Mouse (Mus musculus) kidney, adult 2 months (tissue): ENCODE data around the gene Hist1h2be. TPM values are rescaled to one million over a fixed set of nuclear protein-coding genes. Genes with fewer than 3 reads are reported as not detected.
"Not testable (repeated sequence)": the region's sequence is repeated elsewhere in the genome, so short reads cannot be mapped to it uniquely, and the experiment has no call there.

Experiments
- DNase-seq: peaks from one replicate; pipeline ENCODE4 v3.0.0; 2021
- H3K27ac ChIP-seq: fragments of 200-500 bp; 2 replicates; pipeline ENCODE4 v1.5.1; 2012; ENCODE audit warnings: low read depth, low read length, control low read depth, inconsistent platforms; ENCODE audit not compliant: insufficient read depth
- H3K27me3 ChIP-seq: fragments of 200-500 bp; replicated peaks from 2 replicates; pipeline ENCODE4 v1.6.1; 2012; ENCODE audit warnings: mild to moderate bottlenecking, moderate library complexity, low read length, inconsistent platforms; ENCODE audit not compliant: control insufficient read depth, insufficient read depth
- H3K36me3 ChIP-seq: fragments of 200-500 bp; 2 replicates; pipeline ENCODE4 v1.6.1; 2012; ENCODE audit warnings: mild to moderate bottlenecking, moderate library complexity, low read length, inconsistent platforms; ENCODE audit not compliant: control insufficient read depth, insufficient read depth
- H3K4me1 ChIP-seq: fragments of 200-500 bp; 2 replicates; pipeline ENCODE4 v1.6.1; 2011; ENCODE audit warnings: low read length; ENCODE audit not compliant: control insufficient read depth, insufficient read depth
- H3K4me3 ChIP-seq: fragments of 200-500 bp; 2 replicates; pipeline ENCODE4 v1.5.1; 2011; ENCODE audit warnings: mild to moderate bottlenecking, low read depth, low read length, control low read depth; ENCODE audit not compliant: insufficient read depth
- CTCF ChIP-seq: fragments of 200-500 bp; conservative IDR thresholded peaks from 2 replicates; pipeline ENCODE4 v1.5.1; 2011; ENCODE audit warnings: low read depth, mild to moderate bottlenecking, control low read depth, low read length, moderate library complexity, mixed read lengths; ENCODE audit not compliant: insufficient read depth, insufficient read length
- POLR2A ChIP-seq: fragments of 200-500 bp; IDR thresholded peaks from one replicate; pipeline ENCODE4 v1.6.1; 2011; ENCODE audit warnings: low read depth, low read length, control low read depth
- WGBS: fragments of 180-500 bp; shearing (Covaris S2); methylation state at CpG from one replicate; pipeline ENCODE4 v1.1.7; 2018; 5-methylcytosine and 5-hydroxymethylcytosine counted together
- polyA plus RNA-seq: library from polyadenylated mRNA; depleted of rRNA; stranded (reverse); fragments of >200 nt; gene quantifications from 2 replicates; pipeline ENCODE4 v1.2.3, GENCODE M21; 2012

Gene Hist1h2be
- polyA plus RNA-seq, 1 experiment: 1.2 TPM

DNA sequence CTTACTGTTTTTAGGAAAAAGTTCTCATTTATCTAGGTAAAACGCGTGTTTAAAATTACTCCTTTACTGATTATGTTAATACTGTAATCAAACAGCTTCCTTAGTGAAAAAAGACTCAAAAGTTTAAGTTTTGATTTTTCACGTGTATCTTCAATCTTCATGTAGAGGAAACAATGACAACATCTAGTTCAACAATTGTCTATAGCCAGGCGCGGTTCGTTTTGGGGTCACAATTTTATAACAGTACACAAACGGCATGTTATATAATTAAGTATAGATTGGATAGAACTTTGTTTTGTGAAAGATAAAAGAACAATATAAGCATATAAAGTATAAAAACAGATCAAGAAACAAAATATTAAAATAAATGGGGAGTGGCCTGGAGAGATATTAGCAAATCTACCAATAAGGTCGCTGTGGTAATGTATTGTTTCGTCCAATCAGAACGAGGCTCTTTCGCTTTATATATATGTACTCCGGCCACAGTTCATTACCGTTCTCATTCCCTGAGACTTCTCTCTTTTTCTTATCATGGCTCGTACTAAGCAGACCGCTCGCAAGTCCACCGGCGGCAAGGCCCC is 45.6 kb downstream of the Hist1h2be start, which contains the start of gene Hist1h3d:
TSS of gene Hist1h3d (plus strand) at position 493 of the 581 bp plus-strand sequence.
- 5% methylated on average over 18 of the region's 18 CpGs for WGBS
- Histone ChIP-seq H3K4me3 (peak within 1 kb of the TSS; percentile 37; the same call in 1 of the 2 replicates), H3K27ac (no peak within 1 kb of the TSS), H3K4me1 (no peaks in the 10 kb centered on the region; the same call in 1 of the 2 replicates), H3K36me3 (no peaks in the 10 kb centered on the region), H3K27me3 (peaks cover 2% of the 10 kb centered on the region; the same call in 1 of the 2 replicates)
- TF ChIP-seq POLR2A (no peak), CTCF (no peak)
- peak; percentile 52 for DNase-seq

DNA sequence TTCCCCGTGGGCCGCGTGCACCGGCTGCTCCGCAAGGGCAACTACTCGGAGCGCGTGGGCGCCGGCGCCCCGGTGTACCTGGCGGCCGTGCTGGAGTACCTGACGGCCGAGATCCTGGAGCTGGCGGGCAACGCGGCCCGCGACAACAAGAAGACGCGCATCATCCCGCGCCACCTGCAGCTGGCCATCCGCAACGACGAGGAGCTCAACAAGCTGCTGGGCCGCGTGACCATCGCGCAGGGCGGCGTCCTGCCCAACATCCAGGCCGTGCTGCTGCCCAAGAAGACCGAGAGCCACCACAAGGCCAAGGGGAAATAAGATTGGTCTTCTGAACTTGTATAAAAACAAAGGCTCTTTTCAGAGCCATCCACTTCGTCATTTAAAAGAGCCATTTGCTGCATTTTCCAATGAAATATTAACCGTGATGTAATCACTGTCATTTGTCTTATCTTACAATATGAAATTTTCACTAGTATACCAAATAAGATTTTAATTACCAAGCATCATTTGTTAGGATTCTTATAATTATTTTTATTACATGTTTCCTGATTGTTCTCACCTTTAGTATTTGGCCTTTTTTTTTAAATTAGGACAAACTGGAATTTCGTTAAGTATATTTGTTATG is 46.3 kb downstream of the Hist1h2be start:
- WGBS: 9% methylated on average over 11 of the region's 39 CpGs
- H3K4me3 ChIP-seq: peak overlapping the region; percentile 8; the same call in 1 of the 2 replicates
- H3K36me3 ChIP-seq, H3K27me3 ChIP-seq, H3K4me1 ChIP-seq, DNase-seq, H3K27ac ChIP-seq: not testable (repeated sequence)

DNA sequence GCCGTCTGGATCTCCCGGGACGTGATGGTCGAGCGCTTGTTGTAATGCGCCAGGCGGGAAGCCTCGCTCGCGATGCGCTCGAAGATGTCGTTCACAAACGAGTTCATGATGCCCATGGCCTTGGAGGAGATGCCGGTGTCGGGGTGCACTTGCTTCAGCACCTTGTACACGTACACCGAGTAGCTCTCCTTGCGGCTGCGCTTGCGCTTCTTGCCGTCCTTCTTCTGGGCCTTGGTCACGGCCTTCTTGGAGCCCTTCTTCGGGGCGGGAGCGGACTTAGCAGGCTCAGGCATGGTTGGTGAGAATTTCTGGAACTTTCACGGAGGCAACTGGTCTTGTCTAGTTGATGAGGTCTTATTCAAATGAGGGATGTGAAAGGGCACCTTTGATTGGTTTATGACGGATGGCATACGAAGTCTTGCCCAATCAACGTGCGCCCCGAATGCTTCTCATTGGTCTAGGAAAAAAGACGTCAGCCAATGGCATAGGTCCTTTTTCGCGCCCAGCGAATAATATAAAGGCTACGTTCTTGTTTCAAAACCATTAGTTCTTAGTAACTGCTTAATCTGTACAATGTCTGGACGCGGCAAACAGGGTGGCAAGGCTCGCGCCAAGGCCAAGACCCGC is 46.9 kb downstream of the Hist1h2be start, which contains the start of the genes Hist1h2bf and Hist1h2ad:
TSS of gene Hist1h2bf (minus strand) at position 299 of the 627 bp plus-strand sequence.
TSS of gene Hist1h2ad (plus strand) at position 484 of the 627 bp plus-strand sequence.
- not testable (repeated sequence) for H3K4me1 ChIP-seq, H3K36me3 ChIP-seq, H3K27me3 ChIP-seq, H3K27ac ChIP-seq
- peak within 1 kb of the TSS; percentile 26; the same call in 1 of the 2 replicates for H3K4me3 ChIP-seq
- WGBS: 4% methylated on average over 42 of the region's 42 CpGs
- DNase-seq: peak; percentile 90

DNA sequence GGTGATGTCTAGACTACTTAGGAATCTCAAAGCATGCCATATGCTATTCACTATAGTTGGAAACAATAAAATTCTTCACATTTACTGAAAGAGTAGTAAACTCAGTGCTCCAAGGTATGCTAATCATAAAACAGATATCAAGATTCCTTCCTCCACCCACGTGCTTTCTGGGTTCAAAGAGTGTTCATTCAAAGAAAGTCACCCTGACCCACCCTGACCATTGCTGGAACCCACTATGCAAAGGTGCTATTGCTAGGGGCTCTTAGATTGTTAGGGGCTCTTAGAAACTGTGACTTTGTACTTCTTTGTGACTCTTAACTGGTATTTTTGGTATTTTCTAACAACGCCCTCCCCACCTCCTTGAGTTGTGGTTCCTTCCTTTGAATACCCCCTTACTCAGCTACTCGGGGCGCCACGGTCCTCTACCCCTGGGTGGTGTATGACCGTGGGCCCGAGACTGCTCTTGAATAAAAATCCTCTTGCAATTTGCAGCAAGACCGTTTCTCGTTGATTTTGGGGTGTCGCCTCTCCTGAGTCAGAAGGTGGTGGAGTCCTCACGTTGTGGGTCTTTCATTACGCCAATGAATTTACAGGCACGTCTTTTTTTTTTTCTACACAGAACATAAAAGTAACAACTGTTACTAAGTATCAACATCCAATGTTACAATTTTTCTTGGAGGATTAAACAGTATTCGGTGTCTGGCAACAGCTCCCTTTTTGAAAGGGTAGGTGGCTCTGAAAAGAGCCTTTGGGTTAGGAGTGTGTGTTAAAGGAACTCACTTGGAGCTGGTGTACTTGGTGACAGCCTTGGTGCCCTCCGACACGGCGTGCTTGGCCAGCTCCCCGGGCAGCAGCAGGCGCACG is 47.7 kb downstream of the Hist1h2be start:
- 0 out of 2 replicates have a peak overlapping the region, but pooled peaks have one; percentile 26 for H3K4me3 ChIP-seq
- DNase-seq, H3K27ac ChIP-seq, H3K4me1 ChIP-seq, H3K36me3 ChIP-seq, H3K27me3 ChIP-seq: not testable (repeated sequence)
- 21% methylated on average over 20 of the region's 20 CpGs for WGBS

DNA sequence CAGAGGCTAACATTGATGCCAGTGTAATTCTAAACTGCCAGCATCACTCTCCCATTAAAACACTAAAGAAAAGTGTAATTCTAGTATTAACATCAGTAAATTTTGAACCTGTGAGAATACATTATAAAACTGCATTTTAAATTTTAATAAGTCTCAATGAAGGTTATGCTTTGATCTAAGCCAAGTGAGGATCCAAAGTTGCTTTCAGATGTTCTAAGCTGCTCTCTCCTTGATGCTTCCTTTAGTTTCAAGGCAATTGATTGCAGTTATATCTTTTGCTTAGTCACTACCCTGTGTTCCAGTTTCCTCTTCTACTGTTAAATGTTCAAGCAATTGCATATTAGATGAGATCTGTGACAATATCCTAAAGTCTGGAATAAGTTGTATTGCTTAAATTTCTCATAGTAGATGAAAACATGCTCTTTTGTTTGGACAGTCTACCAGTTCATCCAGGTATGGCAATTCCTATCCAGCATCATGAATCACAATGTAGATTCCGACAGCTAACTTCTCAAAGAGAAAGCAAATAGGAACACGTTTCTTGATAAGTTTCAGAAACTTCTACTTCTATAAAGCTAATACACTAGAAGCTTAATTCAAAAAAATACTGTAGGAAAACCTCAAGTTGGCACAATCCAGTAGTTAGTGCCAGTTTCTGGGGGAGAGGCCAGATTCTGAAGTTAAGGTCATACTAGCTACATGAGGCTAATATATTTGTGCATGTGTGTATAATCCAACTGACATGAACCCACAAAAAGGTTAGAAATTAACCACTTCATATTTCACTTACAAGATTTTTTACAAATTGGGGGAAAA is 48.5 kb downstream of the Hist1h2be start:
- H3K4me3 ChIP-seq: no peak overlapping the region
- TF ChIP-seq POLR2A: no peak
- TF ChIP-seq CTCF: no peak
- 55% methylated on average over 2 of the region's 2 CpGs for WGBS
- peaks cover 2% of the 10 kb centered on the region; the same call in 1 of the 2 replicates for H3K27me3 ChIP-seq
- no peak for DNase-seq
- H3K27ac ChIP-seq: no peak overlapping the region
- H3K36me3 ChIP-seq: no peaks in the 10 kb centered on the region
- no peaks in the 10 kb centered on the region; the same call in 1 of the 2 replicates for H3K4me1 ChIP-seq

DNA sequence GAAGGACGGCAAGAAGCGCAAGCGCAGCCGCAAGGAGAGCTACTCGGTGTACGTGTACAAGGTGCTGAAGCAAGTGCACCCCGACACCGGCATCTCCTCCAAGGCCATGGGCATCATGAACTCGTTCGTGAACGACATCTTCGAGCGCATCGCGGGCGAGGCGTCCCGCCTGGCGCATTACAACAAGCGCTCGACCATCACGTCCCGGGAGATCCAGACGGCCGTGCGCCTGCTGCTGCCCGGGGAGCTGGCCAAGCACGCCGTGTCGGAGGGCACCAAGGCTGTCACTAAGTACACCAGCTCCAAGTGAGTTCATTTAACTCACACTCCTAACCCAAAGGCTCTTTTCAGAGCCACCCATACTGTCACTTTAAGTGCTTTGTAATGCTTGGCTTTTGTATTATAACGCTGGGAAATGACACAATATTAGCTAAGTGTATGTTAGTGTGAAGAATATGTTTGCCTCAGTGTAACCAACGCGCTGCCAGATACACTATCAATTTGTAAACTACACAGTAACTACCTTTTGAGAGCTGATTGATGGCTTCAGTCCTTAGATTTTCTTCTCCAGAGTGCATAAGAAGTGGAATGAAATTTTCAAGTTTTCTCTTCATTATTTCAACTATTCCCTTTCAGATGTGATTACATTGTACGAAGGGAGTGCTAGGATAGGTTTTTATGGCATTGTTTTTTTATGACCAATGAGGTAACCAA is 49.3 kb downstream of the Hist1h2be start:
- H3K4me1 ChIP-seq, DNase-seq, H3K36me3 ChIP-seq, H3K27me3 ChIP-seq: not testable (repeated sequence)
- Histone ChIP-seq H3K4me3 (peak overlapping the region; percentile 60), H3K27ac (peak overlapping the region; percentile 77)
- 2% methylated on average over 18 of the region's 34 CpGs for whole genome bisulfite sequencing
